Mouse (Mus musculus) midbrain, postnatal 0 days (tissue): Measurements from ENCODE around the gene Kctd13. TPM values are rescaled to one million over a fixed set of nuclear protein-coding genes. Genes with fewer than 3 reads are reported as not detected.

Experiments
- ATAC-seq: fragments of 200-750 bp; cut with Nextera tagmentation; 2 replicates; pipeline ENCODE4 v1.8.0; 2017; ENCODE audit warnings: moderate number of reproducible peaks, mild to moderate bottlenecking, moderate TSS enrichment, moderate library complexity; ENCODE audit not compliant: low FRiP score
- DNase-seq: peaks from one replicate; pipeline ENCODE4 v3.0.0-alpha.2; 2015; ENCODE audit warnings: low spot score
- H3K27ac ChIP-seq: fragments of 300-500 bp; sonication (generic); 2 replicates; pipeline ENCODE4 v1.5.1; 2014; ENCODE audit warnings: low read depth, mild to moderate bottlenecking, low read length, mixed read lengths
- H3K27me3 ChIP-seq: fragments of 300-500 bp; sonication (generic); 2 replicates; pipeline ENCODE4 v1.6.1; 2014; ENCODE audit warnings: low read length, control low read depth, mixed read lengths; ENCODE audit not compliant: insufficient read depth
- H3K36me3 ChIP-seq: fragments of 300-500 bp; sonication (generic); 2 replicates; pipeline ENCODE4 v1.6.1; 2014; ENCODE audit warnings: low read length, control low read depth, mixed read lengths; ENCODE audit not compliant: insufficient read depth
- H3K4me1 ChIP-seq: fragments of 300-500 bp; sonication (generic); 2 replicates; pipeline ENCODE4 v1.6.1; 2014; ENCODE audit warnings: mild to moderate bottlenecking, control low read depth, antibody characterized with exemption, low read length, mixed read lengths; ENCODE audit not compliant: insufficient read depth
- H3K4me2 ChIP-seq: fragments of 300-500 bp; sonication (generic); 2 replicates; pipeline ENCODE4 v1.6.1; 2014; ENCODE audit warnings: low read depth, mild to moderate bottlenecking, low read length, mixed read lengths; ENCODE audit not compliant: poor library complexity, severe bottlenecking
- H3K4me3 ChIP-seq: fragments of 300-500 bp; sonication (generic); 2 replicates; pipeline ENCODE4 v1.5.1; 2014; ENCODE audit warnings: low read depth, mild to moderate bottlenecking, low read length, moderate library complexity
- H3K9ac ChIP-seq: fragments of 300-500 bp; sonication (generic); replicated peaks from 2 replicates; pipeline ENCODE4 v1.6.1; 2014; ENCODE audit warnings: mild to moderate bottlenecking, low read length, moderate library complexity, mixed read lengths; ENCODE audit not compliant: poor library complexity, severe bottlenecking
- H3K9me3 ChIP-seq: fragments of 300-500 bp; sonication (generic); 2 replicates; pipeline ENCODE4 v1.6.1; 2016; ENCODE audit warnings: low read length, control low read depth
- CTCF ChIP-seq: IDR thresholded peaks from 2 replicates; pipeline ENCODE4 v1.5.1; 2016; ENCODE audit warnings: antibody characterized with exemption, mild to moderate bottlenecking
- WGBS: fragments of 180-500 bp; shearing (Covaris S2); extraction: QIAGEN DNeasy Blood & Tissue Kit; methylation state at CpG from one replicate; pipeline ENCODE4 v1.1.7; 2014; 5-methylcytosine and 5-hydroxymethylcytosine counted together
- polyA plus RNA-seq: library from polyadenylated mRNA; unstranded; fragments of >200 nt; fragmentation: Nextera tagmentation; extraction: Ambion mirVana; gene quantifications from 2 replicates; pipeline ENCODE4 v1.2.1, GENCODE M21; 2015
- total RNA-seq: library from RNA; depleted of rRNA; stranded (reverse); fragments of >200 nt; gene quantifications from 2 replicates; pipeline ENCODE4 v1.2.3, GENCODE M21; 2014

Gene Kctd13
- total and polyA plus RNA-seq, 2 experiments from 2014 or later: 150 to 167 TPM

DNA sequence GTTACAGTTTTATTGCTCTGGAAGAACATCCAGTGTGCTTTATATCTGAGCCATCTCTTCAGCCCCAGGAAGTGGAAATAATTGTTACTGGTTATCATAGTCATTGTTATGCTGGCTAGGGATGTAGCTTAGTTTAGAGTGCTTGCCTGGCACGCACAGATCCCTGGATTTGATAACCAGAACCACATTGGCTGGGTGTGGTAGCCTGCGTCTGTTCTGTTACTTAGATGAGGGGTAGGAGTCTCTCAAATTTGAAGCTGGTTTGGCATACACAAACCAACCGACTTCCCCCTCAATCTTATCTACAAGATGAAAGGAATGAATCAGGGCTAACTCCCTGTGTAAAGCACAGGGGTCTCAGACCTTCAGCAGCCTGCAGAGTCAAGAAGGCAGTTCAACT is 2.4 kb upstream of the Kctd13 start:
- TF ChIP-seq CTCF: no peak
- Histone ChIP-seq H3K36me3 (no peaks in the 10 kb centered on the region), H3K4me3 (no peak overlapping the region), H3K9ac (no peak overlapping the region), H3K27ac (no peak overlapping the region), H3K27me3 (no peaks in the 10 kb centered on the region), H3K4me1 (peaks cover 2% of the 10 kb centered on the region; the same call in 1 of the 2 replicates), H3K9me3 (no peaks in the 10 kb centered on the region), H3K4me2 (no peak overlapping the region)
- 62% methylated on average over 3 of the region's 3 CpGs for WGBS
- DNase-seq (no peak), ATAC-seq (no peak)

DNA sequence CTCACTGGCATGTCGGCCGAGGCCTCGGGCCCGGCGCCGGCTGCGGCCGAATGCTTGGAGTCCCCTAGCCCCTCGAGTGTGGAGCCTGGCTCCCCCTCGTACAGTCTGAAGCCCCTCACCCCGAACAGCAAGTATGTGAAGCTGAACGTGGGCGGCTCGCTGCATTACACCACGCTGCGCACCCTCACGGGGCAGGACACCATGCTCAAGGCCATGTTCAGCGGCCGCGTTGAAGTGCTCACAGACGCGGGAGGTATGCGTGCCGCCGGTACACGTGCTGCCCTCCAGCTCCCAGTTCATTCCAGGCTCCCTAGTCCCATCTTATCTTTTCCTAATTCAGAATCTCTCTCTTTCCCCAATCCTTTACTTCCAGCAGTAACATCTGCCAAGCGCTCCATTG is 367 bp downstream of the Kctd13 start:
- peak overlapping the region; percentile 72 for H3K27ac ChIP-seq
- H3K9ac ChIP-seq: peak overlapping the region; percentile 81
- no peak for DNase-seq

GRCm38 (mm10) chr7:126932652-126933051 is 4.0 kb downstream of the Kctd13 start:
- no peak for TF ChIP-seq CTCF
- no peaks in the 10 kb centered on the region for H3K9me3 ChIP-seq
- H3K36me3 ChIP-seq: peaks cover 8% of the 10 kb centered on the region; the same call in 1 of the 2 replicates
- no peak overlapping the region for H3K4me3 ChIP-seq
- DNase-seq (no peak), ATAC-seq (no peak)
- H3K27me3 ChIP-seq: no peaks in the 10 kb centered on the region
- H3K4me2 ChIP-seq: no peak overlapping the region
- no peak overlapping the region for H3K9ac ChIP-seq
- 0 out of 2 replicates have a peak, but pooled peaks cover 2% of the 10 kb centered on the region for H3K4me1 ChIP-seq
- no peak overlapping the region for H3K27ac ChIP-seq
- WGBS: 85% methylated on average over 2 of the region's 2 CpGs

More for the DNA sequence above, 367 bp downstream of the Kctd13 start:
- Histone ChIP-seq H3K4me2 (peak overlapping the region; percentile 90), H3K4me3 (peak overlapping the region; percentile 82), H3K27me3 (no peaks in the 10 kb centered on the region), H3K36me3 (no peaks in the 10 kb centered on the region), H3K9me3 (no peaks in the 10 kb centered on the region), H3K4me1 (0 out of 2 replicates have a peak, but pooled peaks cover 2% of the 10 kb centered on the region)
- peak; percentile 81 for ATAC-seq
- TF ChIP-seq CTCF: no peak
- under 1% methylated on average over 27 of the region's 27 CpGs for WGBS

- Histone ChIP-seq H3K4me1 (no peaks in the 10 kb centered on the region), H3K27me3 (no peaks in the 10 kb centered on the region), H3K9ac (no peak overlapping the region), H3K9me3 (no peaks in the 10 kb centered on the region), H3K4me2 (no peak overlapping the region), H3K4me3 (no peak overlapping the region), H3K27ac (no peak overlapping the region), H3K36me3 (peaks cover 42% of the 10 kb centered on the region)
- TF ChIP-seq CTCF: no peak
- no peak for DNase-seq
- no peak for ATAC-seq
- WGBS: 51% methylated on average over 6 of the region's 6 CpGs
These were observed 12.5 kb downstream of the Kctd13 start for GRCm38 (mm10) chr7:126941171-126941570.

GRCm38 (mm10) chr7:126941801-126942200 is 13.1 kb downstream of the Kctd13 start:
- Histone ChIP-seq H3K4me3 (no peak overlapping the region), H3K9me3 (no peaks in the 10 kb centered on the region), H3K9ac (no peak overlapping the region), H3K27me3 (no peaks in the 10 kb centered on the region), H3K27ac (no peak overlapping the region), H3K4me2 (no peak overlapping the region), H3K4me1 (no peaks in the 10 kb centered on the region), H3K36me3 (peaks cover 40% of the 10 kb centered on the region)
- DNase-seq (no peak), ATAC-seq (no peak)
- WGBS: 47% methylated on average over 5 of the region's 5 CpGs
- no peak for TF ChIP-seq CTCF

DNA sequence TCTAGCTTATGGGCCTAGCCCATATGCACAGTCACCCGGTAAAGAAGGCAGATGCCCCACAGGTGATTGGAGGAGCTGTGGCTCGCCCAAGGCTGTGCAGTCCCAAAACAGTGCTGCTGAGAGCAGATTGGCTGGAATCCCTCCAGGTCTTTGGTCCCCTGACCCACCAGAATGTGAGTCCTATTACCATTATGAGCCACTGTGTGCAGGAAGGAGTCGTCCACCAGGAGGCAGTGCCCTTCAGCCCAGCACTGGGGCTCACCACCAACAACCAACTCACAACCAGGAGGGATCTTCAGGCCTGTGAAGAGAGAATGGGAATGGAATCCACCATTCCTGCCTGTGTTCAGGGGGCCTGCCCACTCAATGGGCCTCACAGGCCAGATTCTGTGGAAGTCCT is 17.9 kb downstream of the Kctd13 start:
- DNase-seq: peak; percentile 46
- WGBS: 39% methylated on average over 3 of the region's 3 CpGs
- Histone ChIP-seq H3K27me3 (no peaks in the 10 kb centered on the region), H3K36me3 (peaks cover 28% of the 10 kb centered on the region), H3K9ac (no peak overlapping the region), H3K4me3 (no peak overlapping the region), H3K27ac (no peak overlapping the region), H3K4me2 (no peak overlapping the region; the same call in 1 of the 2 replicates), H3K4me1 (peaks cover 8% of the 10 kb centered on the region; the same call in 1 of the 2 replicates), H3K9me3 (no peaks in the 10 kb centered on the region)
- ATAC-seq: no peak
- peak; percentile 72 for TF ChIP-seq CTCF
